Mouse (Mus musculus): ENCODE measurements around the gene Drc3. TPM values are rescaled to one million over a fixed set of nuclear protein-coding genes. Genes with fewer than 3 reads are reported as not detected.

The Drc3 gene
- polyA plus RNA-seq, 1 experiment from 2014 or later: 1.3 TPM

GRCm38 (mm10) chr11:60351388-60351787 is 1.7 kb upstream of the Drc3 start:
- Histone ChIP-seq H3K4me2 (peak overlapping the region; percentile 99), H3K27me3 (replicated peaks; ENCODE audit: control insufficient read depth, insufficient read depth, low read length) (no peaks in the 10 kb centered on the region), H3K4me3 (ENCODE audit: low read depth, low read length) (peak overlapping the region; percentile 78; the same call in 1 of the 2 replicates), H3K27ac (ENCODE audit: low read depth, low read length) (peak overlapping the region; percentile 53; the same call in 1 of the 2 replicates), H3K9me3 (ENCODE audit: control insufficient read depth, low read length) (no peaks in the 10 kb centered on the region), H3K9ac (ENCODE audit: low read depth, low read length) (no peak overlapping the region), H3K4me1 (replicated peaks; ENCODE audit: control insufficient read depth, insufficient read depth, low read length) (peaks cover 9% of the 10 kb centered on the region), H3K36me3 (ENCODE audit: control insufficient read depth, insufficient read depth, low read length) (no peaks in the 10 kb centered on the region)
- ATAC-seq (replicated peaks; ENCODE audit: low FRiP score): no peak
- 68% methylated on average over 2 of the region's 2 CpGs for WGBS
- no peak for DNase-seq (ENCODE audit: low spot score)

- Histone ChIP-seq H3K4me1 (replicated peaks; ENCODE audit: control insufficient read depth, insufficient read depth, low read length) (peaks cover 9% of the 10 kb centered on the region), H3K9ac (ENCODE audit: low read depth, low read length) (peak overlapping the region; percentile 79), H3K36me3 (ENCODE audit: control insufficient read depth, insufficient read depth, low read length) (no peaks in the 10 kb centered on the region), H3K9me3 (ENCODE audit: control insufficient read depth, low read length) (no peaks in the 10 kb centered on the region), H3K27me3 (replicated peaks; ENCODE audit: control insufficient read depth, insufficient read depth, low read length) (no peaks in the 10 kb centered on the region), H3K4me2 (peak overlapping the region; percentile 99), H3K27ac (ENCODE audit: low read depth, low read length) (peak overlapping the region; percentile 53; the same call in 1 of the 2 replicates), H3K4me3 (ENCODE audit: low read depth, low read length) (peak overlapping the region; percentile 78)
- DNase-seq (ENCODE audit: low spot score) (no peak), ATAC-seq (replicated peaks; ENCODE audit: low FRiP score) (no peak)
- 17% methylated on average over 11 of the region's 11 CpGs for WGBS
Observed at GRCm38 (mm10) chr11:60351925-60352371, 1.2 kb upstream of the Drc3 start.

- 80% methylated on average over 2 of the region's 2 CpGs for WGBS
- no peak overlapping the region for H3K4me3 ChIP-seq (ENCODE audit: low read depth, low read length)
Observed at GRCm38 (mm10) chr11:60355952-60356351, 2.8 kb downstream of the Drc3 start.

GRCm38 (mm10) chr11:60357116-60357515 is 4.0 kb downstream of the Drc3 start:
- H3K36me3 ChIP-seq (ENCODE audit: control insufficient read depth, insufficient read depth, low read length): no peaks in the 10 kb centered on the region
- no peak for ATAC-seq (replicated peaks; ENCODE audit: low FRiP score)
- no peaks in the 10 kb centered on the region for H3K9me3 ChIP-seq (ENCODE audit: control insufficient read depth, low read length)
- H3K4me3 ChIP-seq (ENCODE audit: low read depth, low read length): no peak overlapping the region
- H3K27me3 ChIP-seq (replicated peaks; ENCODE audit: control insufficient read depth, insufficient read depth, low read length): no peaks in the 10 kb centered on the region
- 34% methylated on average over 1 of the region's 1 CpGs for whole genome bisulfite sequencing
- no peak overlapping the region for H3K27ac ChIP-seq (ENCODE audit: low read depth, low read length)
- H3K9ac ChIP-seq (ENCODE audit: low read depth, low read length): no peak overlapping the region
- DNase-seq (ENCODE audit: low spot score): no peak
- no peak overlapping the region for H3K4me2 ChIP-seq
- peaks cover 2% of the 10 kb centered on the region for H3K4me1 ChIP-seq (replicated peaks; ENCODE audit: control insufficient read depth, insufficient read depth, low read length)

More at GRCm38 (mm10) chr11:60355952-60356351, 2.8 kb downstream of the Drc3 start:
- DNase-seq (ENCODE audit: low spot score) (no peak), ATAC-seq (replicated peaks; ENCODE audit: low FRiP score) (no peak)
- no peak overlapping the region for H3K9ac ChIP-seq (ENCODE audit: low read depth, low read length)
- no peaks in the 10 kb centered on the region for H3K27me3 ChIP-seq (replicated peaks; ENCODE audit: control insufficient read depth, insufficient read depth, low read length)
- no peak overlapping the region for H3K27ac ChIP-seq (ENCODE audit: low read depth, low read length)
- H3K4me1 ChIP-seq (replicated peaks; ENCODE audit: control insufficient read depth, insufficient read depth, low read length): peaks cover 9% of the 10 kb centered on the region
- no peaks in the 10 kb centered on the region for H3K36me3 ChIP-seq (ENCODE audit: control insufficient read depth, insufficient read depth, low read length)
- H3K4me2 ChIP-seq: no peak overlapping the region
- no peaks in the 10 kb centered on the region for H3K9me3 ChIP-seq (ENCODE audit: control insufficient read depth, low read length)

GRCm38 (mm10) chr11:60358548-60358947 is 5.4 kb downstream of the Drc3 start:
- no peak overlapping the region for H3K9ac ChIP-seq (ENCODE audit: low read depth, low read length)
- H3K4me2 ChIP-seq: no peak overlapping the region
- no peak for DNase-seq (ENCODE audit: low spot score)
- no peaks in the 10 kb centered on the region for H3K36me3 ChIP-seq (ENCODE audit: control insufficient read depth, insufficient read depth, low read length)
- no peak overlapping the region for H3K4me3 ChIP-seq (ENCODE audit: low read depth, low read length)
- H3K9me3 ChIP-seq (ENCODE audit: control insufficient read depth, low read length): no peaks in the 10 kb centered on the region
- H3K27me3 ChIP-seq (replicated peaks; ENCODE audit: control insufficient read depth, insufficient read depth, low read length): no peaks in the 10 kb centered on the region
- WGBS: 75% methylated on average over 7 of the region's 7 CpGs
- ATAC-seq (replicated peaks; ENCODE audit: low FRiP score): no peak
- H3K4me1 ChIP-seq (replicated peaks; ENCODE audit: control insufficient read depth, insufficient read depth, low read length): no peaks in the 10 kb centered on the region
- no peak overlapping the region for H3K27ac ChIP-seq (ENCODE audit: low read depth, low read length)

- Histone ChIP-seq H3K27ac (ENCODE audit: low read depth, low read length) (no peak overlapping the region), H3K4me2 (no peak overlapping the region), H3K9ac (ENCODE audit: low read depth, low read length) (no peak overlapping the region), H3K4me3 (ENCODE audit: low read depth, low read length) (no peak overlapping the region), H3K9me3 (ENCODE audit: control insufficient read depth, low read length) (no peaks in the 10 kb centered on the region), H3K4me1 (replicated peaks; ENCODE audit: control insufficient read depth, insufficient read depth, low read length) (no peaks in the 10 kb centered on the region), H3K36me3 (ENCODE audit: control insufficient read depth, insufficient read depth, low read length) (no peaks in the 10 kb centered on the region), H3K27me3 (replicated peaks; ENCODE audit: control insufficient read depth, insufficient read depth, low read length) (no peaks in the 10 kb centered on the region)
- WGBS: 44% methylated on average over 5 of the region's 5 CpGs
- ATAC-seq (replicated peaks; ENCODE audit: low FRiP score) (no peak), DNase-seq (ENCODE audit: low spot score) (no peak)
Observed at GRCm38 (mm10) chr11:60359138-60359537, 6.0 kb downstream of the Drc3 start.

GRCm38 (mm10) chr11:60359936-60360335 is 6.8 kb downstream of the Drc3 start:
- H3K27me3 ChIP-seq (replicated peaks; ENCODE audit: control insufficient read depth, insufficient read depth, low read length): no peaks in the 10 kb centered on the region
- DNase-seq (ENCODE audit: low spot score): no peak
- no peak for ATAC-seq (replicated peaks; ENCODE audit: low FRiP score)
- H3K9me3 ChIP-seq (ENCODE audit: control insufficient read depth, low read length): no peaks in the 10 kb centered on the region
- no peak overlapping the region for H3K27ac ChIP-seq (ENCODE audit: low read depth, low read length)
- no peak overlapping the region for H3K4me2 ChIP-seq
- no peaks in the 10 kb centered on the region for H3K36me3 ChIP-seq (ENCODE audit: control insufficient read depth, insufficient read depth, low read length)
- no peak overlapping the region for H3K9ac ChIP-seq (ENCODE audit: low read depth, low read length)
- WGBS: 79% methylated on average over 1 of the region's 1 CpGs
- no peaks in the 10 kb centered on the region for H3K4me1 ChIP-seq (replicated peaks; ENCODE audit: control insufficient read depth, insufficient read depth, low read length)
- no peak overlapping the region for H3K4me3 ChIP-seq (ENCODE audit: low read depth, low read length)

- no peak overlapping the region for H3K4me2 ChIP-seq
- H3K27me3 ChIP-seq (replicated peaks; ENCODE audit: control insufficient read depth, insufficient read depth, low read length): no peaks in the 10 kb centered on the region
- H3K9me3 ChIP-seq (ENCODE audit: control insufficient read depth, low read length): no peaks in the 10 kb centered on the region
- no peak overlapping the region for H3K27ac ChIP-seq (ENCODE audit: low read depth, low read length)
- no peaks in the 10 kb centered on the region for H3K4me1 ChIP-seq (replicated peaks; ENCODE audit: control insufficient read depth, insufficient read depth, low read length)
- 60% methylated on average over 5 of the region's 5 CpGs for WGBS
- H3K9ac ChIP-seq (ENCODE audit: low read depth, low read length): no peak overlapping the region
- no peak for ATAC-seq (replicated peaks; ENCODE audit: low FRiP score)
- no peaks in the 10 kb centered on the region for H3K36me3 ChIP-seq (ENCODE audit: control insufficient read depth, insufficient read depth, low read length)
- H3K4me3 ChIP-seq (ENCODE audit: low read depth, low read length): no peak overlapping the region
- no peak for DNase-seq (ENCODE audit: low spot score)
Observed at GRCm38 (mm10) chr11:60360631-60361201, 7.6 kb downstream of the Drc3 start.
